Mouse (Mus musculus): ENCODE measurements around the gene Kazn.
A peak's percentile ranks its signal among the peaks of the same experiment; 100 is the strongest.

Gene Kazn

DNA sequence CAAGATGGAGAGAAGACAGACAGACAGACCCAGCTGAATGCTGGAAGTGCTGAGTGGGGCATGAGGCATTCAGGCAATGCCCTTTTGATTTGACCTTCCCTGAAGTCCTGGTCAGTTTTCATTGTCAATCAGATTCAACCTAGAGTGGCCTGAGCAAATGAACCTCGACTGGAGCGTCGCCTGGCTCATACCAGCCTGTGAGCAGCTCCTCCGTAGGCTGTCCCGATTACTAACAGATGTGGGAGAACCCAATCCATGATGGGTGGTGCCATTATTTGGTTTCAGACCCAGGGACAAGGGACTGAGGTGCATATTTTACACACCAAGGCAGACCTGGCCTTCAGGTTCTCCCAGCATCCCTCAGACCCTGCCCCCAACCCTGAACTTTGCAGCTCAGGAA, 1.7 kb upstream of the Kazn start:
- DNase-seq = no peak

DNA sequence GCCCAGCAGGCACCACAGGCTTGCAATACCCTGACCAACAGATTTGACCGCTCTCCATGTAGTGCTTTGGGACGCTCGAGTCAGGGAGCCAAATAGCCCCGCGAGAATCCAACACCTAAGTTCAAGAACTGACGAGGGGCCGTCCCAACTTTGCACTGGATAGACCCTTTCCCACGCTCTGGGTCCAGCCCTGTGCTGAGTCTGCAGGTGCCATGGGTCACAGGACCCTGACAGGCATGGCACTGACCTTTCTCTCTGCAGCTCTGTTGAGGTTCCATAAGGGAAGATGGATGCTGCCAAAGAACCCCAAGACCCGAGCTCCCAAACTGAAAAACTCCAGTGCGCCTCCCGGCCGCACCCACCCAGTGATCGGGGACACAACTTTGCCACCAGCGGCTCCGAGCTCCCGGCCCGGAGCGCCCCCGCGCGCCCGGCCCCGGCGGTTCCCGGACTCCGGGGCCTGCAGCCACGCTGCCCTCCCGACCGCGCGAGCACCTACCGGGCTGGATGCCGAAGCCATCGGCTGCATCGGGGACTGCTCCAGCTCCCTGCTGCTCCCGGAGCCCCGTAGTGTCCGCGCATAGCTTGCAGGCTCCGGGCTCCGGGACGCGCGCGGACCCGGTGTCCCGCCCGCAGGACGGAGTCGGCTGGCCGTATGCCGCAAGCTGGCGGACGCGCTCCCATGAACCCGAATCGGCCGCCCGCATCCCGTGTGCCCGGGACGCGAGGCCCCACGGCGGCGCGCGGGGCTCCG, 538 bp downstream of the Kazn start:
- DNase-seq = peak; percentile 77 to 88

DNA sequence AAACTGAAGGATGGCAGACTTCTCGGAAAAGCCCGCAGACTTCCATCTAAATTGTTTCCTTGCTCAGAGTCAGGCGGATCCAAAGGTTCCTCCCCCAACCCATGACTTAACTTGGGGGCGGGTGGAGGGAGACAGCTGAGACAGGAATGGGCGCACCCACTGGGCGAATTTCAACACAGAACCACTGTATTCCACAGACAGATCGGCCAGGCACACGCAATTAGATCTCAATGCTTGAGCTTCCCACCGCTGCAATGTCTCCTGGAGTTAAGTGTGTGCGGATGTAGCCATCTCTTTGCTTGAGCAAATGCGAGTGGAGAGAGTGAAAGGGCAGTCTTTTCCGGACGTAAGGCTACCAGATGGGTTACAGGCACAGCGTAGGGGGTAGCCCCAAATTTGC, 1.2 kb downstream of the Kazn start:
- DNase-seq = peak; percentile 54 to 63

DNA sequence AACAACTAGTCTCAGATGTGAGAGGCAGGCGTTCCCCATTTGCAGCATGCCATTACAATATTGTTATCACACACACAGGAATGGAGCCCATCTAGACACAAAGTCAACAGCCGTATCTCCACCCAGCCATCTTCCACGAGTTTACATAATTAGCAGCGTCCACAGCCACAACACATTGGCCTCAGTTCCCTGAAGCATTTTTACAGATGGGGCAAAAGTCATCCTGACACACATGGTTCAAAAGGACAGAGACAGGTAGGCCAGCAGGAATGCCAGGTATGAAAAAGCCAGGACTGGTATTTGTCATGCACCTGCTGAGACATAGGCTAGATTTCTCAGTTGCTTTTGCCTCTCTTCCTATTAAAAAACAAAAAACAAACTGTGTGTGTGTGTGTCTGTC, 2.5 kb downstream of the Kazn start:
- DNase-seq = no peak

DNA sequence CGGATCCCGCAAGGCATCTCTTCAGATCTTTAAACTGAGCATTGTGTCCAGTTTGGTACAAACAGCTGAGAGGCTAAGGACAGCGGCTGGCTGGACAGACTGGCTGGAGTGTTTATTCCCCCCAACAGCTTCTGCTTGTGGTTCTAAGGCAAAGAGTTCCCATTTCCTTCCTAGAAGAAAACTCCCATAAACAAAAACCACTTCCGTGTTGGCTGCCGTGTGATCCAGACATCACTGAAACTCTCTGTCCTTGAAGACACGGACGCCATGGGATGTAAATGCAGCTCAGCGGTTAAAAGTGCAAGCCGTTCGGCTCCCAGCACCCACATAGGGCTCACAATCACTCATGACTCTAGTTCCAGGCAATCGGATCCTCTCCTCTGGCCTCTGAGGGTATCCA, 3.8 kb downstream of the Kazn start:
- DNase-seq = peak; percentile 57 to 67

DNA sequence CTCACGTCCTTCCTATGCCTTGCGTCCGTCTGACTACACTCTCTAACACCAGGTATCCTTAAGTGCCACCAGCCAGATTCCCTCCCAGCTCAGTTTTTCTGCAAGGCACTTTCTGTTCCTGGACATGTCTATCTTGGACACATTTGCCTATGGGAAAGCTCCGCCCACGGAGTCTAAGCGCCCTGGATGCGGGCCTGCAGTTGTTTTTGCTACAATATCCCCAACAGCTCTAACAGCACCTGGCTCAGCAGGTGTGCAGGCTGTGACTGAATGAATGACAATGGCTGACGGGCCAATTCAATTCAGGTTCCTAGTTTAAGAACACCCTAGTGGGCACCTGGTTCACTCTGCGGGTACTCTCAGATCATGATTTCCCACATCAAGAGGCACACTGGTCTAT, 4.4 kb downstream of the Kazn start:
- no peak for DNase-seq

DNA sequence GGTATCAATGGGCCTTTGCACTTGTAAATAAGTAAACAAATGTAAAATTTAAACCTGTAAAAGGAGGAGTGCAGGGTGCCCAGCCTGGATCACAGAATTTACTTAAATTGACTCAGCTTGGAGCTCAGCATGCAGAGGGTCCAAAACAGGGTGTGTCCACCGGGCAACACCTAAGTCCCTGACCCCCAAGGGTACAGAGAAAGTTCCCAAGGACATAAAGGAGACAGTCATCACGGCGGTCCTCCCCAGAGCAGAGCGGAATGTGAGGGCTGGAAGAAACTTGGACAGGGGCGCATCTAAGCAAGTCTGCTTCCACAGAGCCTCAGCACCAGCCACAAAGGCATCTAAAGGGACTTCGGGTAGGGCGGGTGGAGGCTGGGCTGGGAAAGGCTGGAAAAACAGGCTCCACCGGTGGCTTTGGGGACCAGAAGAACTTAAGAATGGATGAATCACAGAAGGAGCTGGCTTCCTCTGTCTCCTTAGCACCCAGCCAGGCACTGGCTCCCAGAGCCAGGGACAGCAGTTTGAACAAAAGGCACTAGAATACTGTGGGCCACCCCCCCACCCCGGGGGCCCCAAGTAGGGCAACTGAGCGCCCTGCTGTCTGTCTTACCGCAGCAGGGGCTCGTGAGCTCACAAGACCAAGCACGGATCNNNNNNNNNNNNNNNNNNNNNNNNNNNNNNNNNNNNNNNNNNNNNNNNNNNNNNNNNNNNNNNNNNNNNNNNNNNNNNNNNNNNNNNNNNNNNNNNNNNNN, 10.2 kb downstream of the Kazn start:
- DNase-seq = peak in 1 of 2 experiments; percentile 42

DNA sequence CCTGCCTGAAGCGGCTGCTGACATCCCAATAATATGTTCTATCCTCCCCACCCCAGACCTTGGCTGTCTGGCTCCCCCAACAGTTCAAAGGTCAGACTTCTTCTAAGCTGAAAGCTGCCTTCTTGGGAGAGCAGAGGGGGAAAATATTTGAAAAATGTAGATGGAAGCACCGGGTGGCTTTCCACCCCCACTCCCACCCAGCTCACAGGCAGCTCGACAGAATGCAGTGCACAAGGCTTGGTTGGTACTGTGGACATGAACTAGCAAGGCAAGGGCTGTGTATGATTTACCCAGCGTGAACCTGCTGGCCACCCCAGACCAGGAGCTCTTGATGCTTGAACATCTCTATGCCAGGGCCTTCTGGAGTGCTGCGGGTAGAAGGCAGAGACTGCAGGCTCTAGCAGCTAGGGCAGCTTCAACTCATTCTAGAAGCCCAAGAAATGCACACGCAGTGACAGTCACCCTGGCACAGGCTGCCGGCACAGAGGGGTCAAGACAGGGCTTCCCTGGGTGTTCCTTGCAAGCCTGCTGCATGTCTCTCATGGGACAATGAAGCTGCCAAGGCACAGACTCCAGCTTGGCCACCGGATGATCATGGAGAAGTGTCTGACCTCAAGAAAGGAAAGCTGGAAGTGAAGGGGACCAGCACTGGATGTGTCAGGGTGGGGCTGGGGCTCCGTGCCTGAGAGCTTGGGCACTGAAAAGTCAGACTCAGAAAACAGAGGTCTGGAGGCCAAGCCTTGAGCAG, 15.1 kb downstream of the Kazn start:
- DNase-seq = peak in 1 of 2 experiments; percentile 71

DNA sequence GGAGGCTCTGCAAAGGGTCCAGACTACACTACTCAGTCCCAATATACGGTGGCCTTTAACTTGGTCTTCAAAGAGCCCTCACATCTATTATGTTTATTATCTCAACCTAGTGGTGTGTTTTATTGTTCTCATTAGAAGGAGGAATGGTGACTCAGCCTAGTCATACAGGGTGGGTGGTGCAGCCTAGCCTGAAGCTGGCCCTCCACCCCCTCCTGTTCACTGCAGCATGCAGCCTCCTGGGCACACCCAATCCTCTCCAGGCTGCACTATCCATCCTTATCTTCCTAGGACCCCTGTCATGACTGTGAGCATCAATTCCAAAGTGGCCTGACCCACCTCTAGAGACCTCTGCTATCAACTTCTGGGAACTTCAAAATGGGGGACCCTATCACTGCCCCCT, 16.8 kb downstream of the Kazn start:
- no peak for DNase-seq

DNA sequence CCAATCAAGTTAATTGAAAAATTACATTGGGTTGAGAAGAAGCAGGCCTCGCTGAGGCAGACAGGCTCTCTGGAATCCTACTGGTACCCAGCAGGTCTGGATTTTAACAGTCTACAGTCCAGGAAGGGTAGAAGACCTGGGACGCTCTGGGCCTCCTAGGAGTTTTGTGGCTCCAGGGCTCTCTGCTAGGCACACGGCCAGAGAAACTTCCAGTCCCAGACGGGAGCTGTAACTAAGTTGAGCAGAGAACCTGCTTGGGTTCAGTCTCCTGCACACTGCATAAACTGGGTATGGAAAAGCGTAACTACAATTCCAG, 17.5 kb downstream of the Kazn start:
- no peak for DNase-seq

DNA sequence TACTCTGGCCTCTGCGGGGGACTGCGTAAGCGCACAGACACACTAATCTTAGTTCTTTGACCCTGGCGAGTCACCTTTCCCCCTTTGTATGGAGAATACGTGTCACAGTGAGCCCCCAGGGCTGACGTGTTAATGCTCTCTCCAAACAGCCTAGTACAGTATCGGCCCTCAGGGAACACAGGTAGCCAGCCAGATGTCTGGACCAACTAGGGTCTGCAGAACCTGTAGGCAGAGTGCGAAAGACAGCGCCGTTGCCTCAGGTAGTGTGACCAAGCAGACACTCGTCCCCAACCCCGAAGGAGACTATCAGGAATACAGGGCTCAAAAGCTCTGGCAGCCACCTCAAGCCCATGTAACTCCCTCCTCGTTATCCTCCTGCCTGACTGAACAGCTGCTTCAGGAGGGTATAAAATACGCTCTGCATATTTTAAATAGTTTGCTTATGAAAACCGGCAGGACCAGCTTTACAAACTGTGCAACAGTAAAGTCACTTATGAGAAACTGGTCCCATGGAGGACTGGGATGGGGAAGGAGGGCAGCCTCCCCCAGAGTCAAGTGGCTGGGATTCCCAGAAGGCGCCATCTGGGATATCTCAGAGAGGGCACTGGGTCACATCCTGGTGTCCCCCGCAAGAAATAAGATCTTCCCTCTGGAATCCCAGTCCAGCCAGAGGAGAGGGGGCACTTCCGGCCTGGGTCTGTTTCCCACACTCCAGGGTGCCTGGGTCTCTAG, 18.0 kb downstream of the Kazn start:
- peak; percentile 40 to 74 for DNase-seq

DNA sequence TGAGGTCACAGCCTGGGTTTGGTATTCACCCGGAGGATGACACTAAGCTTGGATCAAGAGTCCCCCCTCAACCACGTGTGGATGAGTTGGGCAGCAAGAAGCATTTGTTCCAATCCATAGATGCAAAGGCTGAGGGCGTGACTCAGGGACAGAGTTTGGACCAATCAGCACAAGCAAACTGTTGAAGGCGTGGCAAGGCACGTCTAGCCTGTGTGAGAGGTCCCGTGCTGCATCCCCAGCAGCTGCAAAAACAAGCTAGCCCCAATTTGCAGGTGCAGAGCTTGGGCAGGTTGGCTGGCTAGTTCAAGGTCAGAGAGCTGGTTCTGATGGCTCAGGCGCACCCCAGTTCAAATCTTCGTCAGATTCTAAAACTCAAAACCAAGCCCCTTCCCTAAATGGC, 20.2 kb downstream of the Kazn start:
- no peak for DNase-seq

DNA sequence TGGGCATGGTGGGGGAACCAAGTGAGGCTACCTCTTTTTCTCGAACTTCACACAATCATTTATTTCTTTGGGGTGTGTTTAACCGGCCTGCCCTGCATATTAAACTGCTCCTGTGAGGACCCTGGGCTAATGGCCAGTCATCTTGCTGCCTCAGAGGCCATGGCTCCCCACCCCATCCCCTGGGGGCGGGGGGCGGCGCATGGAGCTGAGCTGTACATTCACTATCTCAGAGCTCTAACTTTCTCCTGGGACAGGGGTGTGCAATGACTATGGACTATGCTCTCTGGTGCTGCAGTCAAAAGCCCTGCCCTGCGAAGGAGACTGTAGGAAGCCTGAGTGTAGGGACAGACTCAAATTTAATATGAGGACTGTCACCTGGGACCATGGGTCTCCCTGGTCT, 22.2 kb downstream of the Kazn start:
- DNase-seq = no peak

DNA sequence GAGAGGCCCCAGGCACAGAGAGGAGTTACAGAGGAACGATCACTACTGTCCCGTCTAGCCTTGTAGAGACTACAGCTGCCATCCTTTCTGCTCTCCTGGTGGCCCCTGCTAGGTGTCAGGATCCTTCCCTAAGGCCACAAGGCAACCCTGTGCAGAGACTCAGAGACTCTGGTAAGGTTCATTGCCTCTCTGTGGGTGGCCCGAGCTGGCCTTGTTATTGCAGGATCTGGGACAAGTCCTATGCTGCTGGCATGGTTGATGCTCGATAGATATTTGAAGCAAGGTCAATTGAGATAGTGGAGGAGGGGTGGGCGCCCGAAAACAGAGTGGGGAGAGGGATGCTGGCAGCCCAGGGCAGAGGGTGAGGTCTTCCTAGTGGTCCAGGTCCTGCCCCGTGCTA, 23.4 kb downstream of the Kazn start:
- DNase-seq = no peak

DNA sequence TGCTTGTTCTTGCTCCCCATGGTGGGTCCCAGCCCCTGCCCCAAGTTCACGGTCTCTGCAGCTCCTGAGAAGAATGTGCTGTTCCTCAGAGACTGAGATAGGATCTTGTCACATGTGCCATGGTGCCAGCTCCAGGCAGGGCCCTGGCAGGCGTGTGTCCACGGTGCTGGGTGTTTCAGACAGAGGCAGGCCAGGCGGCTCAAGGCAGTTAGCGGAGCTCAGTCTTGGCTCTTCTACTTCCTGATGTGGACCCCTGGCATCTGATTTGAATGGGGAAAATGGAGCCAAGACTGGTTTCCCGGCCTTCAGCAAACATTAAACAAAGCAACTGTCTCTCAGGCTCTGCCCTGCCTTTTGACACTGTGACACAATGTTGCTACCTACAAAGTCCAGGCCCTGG, 24.7 kb downstream of the Kazn start:
- peak; percentile 36 to 51 for DNase-seq

DNA sequence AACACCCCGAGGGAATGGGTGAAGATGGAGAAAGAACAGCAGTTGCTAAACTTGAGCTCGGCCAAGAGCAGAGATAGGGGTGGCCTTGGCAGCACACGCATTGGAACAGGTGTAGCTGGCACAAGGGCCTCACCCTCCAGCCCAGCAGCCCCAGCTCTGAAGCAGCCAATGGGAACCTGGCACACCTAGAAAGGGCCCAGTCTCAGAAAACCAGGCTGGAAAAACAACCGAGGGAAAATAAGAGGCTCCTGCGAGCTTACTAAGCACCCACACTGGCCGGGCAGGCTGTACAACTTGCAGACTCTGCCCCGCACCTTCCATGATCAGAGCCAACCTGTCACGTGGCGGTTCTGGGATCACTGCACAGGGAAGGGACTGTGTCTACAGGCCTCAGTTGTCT, 26.8 kb downstream of the Kazn start:
- DNase-seq = peak in 1 of 2 experiments; percentile 41

DNA sequence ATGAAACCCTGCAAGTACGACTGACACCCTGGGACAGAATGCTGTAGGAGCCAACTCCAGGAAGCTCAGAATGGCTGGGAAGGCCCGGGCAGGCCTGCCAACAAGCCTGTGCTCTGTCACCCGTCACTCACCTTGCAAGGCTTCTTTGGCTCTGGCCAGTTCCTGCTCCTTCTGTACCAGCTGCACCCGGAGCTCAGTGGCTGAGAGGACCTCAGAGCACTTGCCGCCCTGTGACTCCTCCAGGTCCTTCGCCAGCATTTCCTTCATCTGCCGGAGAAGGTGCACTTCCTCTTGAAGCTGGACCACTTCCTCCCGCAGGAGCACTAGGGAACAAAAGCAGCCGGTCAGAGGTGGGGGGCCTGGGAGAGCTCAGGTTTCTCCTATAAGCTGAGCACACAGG, 29.3 kb downstream of the Kazn start:
- no peak for DNase-seq

DNA sequence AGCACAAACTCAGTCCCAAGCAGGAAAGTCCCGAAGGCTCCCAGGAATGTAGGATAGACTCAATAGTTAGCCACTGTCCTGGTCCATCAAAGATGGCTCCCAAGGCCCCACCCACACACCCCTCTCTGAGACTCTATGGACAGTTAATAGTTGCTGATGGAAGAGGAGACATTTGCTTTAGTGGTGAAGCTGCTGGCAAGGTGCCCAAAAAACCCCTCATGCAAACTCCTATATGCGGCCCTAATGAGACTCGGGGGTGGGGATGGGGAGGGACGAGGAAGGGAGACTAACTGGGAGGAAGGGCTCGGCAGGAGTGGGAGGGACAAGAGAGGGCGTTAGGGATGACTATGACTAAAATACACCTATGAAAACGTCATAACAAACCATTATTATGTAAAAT, 29.7 kb downstream of the Kazn start:
- DNase-seq = no peak

DNA sequence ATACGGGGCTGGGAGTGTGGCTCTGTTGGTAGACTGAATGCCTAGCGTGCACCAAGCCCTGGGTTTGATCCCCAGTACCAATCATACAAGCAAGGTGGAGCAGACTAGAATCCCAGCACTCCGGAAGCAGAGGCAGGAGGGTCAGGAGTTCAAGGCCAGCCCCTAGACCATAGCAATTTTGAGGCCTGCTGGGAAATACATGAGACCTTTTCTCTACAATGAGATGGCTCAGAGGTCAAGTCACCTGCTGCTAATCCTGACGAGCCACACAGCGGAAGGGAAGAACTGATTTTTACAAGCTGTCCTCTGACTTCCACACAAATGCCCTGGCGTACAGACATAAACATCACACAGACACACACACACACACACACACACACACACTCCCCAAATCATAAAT, 33.5 kb downstream of the Kazn start:
- no peak for DNase-seq

DNA sequence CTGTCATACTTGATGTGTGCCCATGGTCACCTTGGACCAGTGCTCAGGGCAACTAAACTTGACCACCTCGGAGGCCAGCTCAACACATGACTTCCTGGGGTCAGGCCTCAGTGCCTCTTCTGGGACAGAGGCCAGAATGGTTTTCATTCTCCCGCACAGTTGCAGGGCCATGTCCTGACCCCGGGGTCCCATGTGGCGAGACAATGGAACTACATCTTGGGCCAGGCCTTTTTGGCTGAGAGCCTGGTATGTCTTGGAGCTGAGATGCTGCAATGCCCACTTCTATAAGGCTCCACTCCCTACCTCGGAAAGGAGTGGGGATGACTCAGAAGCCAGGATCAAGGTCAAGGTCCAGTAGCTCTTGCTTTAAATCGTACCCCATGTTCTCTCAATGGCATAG, 42.6 kb downstream of the Kazn start:
- peak; percentile 62 to 71 for DNase-seq

DNA sequence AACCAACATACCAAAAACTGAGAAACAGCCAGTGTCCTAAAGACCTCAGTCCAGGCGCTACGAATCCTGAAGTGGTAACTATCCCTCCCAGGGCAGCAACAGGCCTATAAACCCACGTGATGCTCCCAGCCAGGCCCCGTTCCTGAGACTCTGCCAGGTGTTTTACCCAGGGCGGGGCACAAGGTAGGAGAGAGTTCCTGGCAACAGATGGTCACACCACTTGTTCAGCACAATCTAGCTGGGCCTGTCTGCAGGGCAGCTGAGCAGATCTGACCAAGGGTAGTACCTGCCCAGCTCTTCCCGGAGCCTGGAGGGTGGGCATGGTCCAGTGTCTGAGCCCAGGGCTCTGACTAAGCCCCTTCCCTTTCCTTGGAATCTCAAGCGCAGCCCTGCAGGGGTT, 45.4 kb downstream of the Kazn start:
- DNase-seq = peak; percentile 61 to 78

DNA sequence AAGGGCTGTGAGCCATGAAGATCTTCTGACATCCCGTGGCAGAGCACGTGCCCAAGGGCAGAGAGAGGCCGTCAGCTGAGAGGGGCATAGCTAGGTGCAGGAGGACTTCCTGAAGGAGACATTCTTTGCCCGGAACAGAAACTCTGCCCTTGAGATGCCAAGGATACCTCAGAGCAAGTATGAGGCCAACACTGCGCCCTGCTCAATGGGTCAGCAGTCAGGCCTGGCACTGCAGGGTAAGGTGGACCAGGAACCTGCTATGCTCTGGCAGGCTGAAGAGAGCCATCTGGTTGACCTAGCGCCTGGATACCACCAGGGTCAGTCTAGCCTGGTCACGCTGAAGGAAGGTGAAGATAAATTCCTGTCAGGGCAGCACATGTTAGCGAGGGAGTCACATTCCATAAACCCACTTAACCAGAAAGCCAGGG, 46.0 kb downstream of the Kazn start:
- peak in 1 of 2 experiments; percentile 50 for DNase-seq

DNA sequence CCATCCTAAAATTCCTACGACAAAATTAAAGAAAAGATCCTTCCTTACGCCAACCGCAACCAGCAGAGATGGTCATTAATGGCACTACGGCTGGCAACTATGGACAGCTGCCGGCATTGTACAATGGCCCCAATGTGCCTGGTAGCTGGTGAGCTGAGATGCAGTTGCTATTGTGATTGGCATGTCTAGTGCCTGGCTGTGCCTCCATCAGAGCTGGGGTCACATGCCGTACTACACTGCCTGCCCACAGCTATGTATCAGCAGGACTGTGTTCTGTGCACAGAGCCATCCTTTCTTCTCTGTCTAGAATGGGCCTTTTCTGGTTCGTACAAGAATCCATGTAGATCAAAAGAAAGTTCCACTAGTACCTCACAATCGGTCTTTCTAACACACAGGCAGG, 49.2 kb downstream of the Kazn start:
- no peak for DNase-seq
